Mouse (Mus musculus): ENCODE measurements around the gene Dact3.

- TF ChIP-seq CTCF (IDR thresholded peaks at IDR 0.05; ENCODE audit: low read depth) (no peak), EP300 (optimal IDR thresholded peaks at IDR 0.05) (no peak)
Measured at GRCm38 (mm10) chr7:16922360-16922973, 47.4 kb downstream of the Dact3 start.
